Mouse (Mus musculus) neural tube, embryonic 14.5 days (tissue): ENCODE results near the gene Mmp25. TPM values are rescaled to one million over a fixed set of nuclear protein-coding genes. Genes with fewer than 3 reads are reported as not detected.
A peak's percentile ranks its signal among the peaks of the same experiment; 100 is the strongest.

Experiments used
- ATAC-seq: fragments of 200-750 bp; cut with Nextera tagmentation; 2 replicates; pipeline ENCODE4 v1.8.0; 2017; ENCODE audit warnings: low read depth, mild to moderate bottlenecking, moderate TSS enrichment, moderate library complexity
- H3K27ac ChIP-seq: fragments of 300-500 bp; sonication (generic); 2 replicates; pipeline ENCODE4 v1.5.1; 2014; ENCODE audit warnings: low read depth, mild to moderate bottlenecking, control low read depth, low read length, moderate library complexity, mixed read lengths
- H3K27me3 ChIP-seq: fragments of 300-500 bp; sonication (generic); 2 replicates; pipeline ENCODE4 v1.6.1; 2014; ENCODE audit warnings: low read length; ENCODE audit not compliant: control insufficient read depth, insufficient read depth
- H3K36me3 ChIP-seq: fragments of 300-500 bp; sonication (generic); 2 replicates; pipeline ENCODE4 v1.6.1; 2014; ENCODE audit warnings: low read length, mixed read lengths; ENCODE audit not compliant: control insufficient read depth, insufficient read depth
- H3K4me1 ChIP-seq: fragments of 300-500 bp; sonication (generic); 2 replicates; pipeline ENCODE4 v1.6.1; 2014; ENCODE audit warnings: low read length; ENCODE audit not compliant: control insufficient read depth, insufficient read depth
- H3K4me2 ChIP-seq: fragments of 300-500 bp; sonication (generic); 2 replicates; pipeline ENCODE4 v1.6.1; 2014; ENCODE audit warnings: mild to moderate bottlenecking, low read depth, low read length, control low read depth
- H3K4me3 ChIP-seq: fragments of 300-500 bp; sonication (generic); 2 replicates; pipeline ENCODE4 v1.5.1; 2014; ENCODE audit warnings: low read depth, low read length, control low read depth, mixed read lengths
- H3K9ac ChIP-seq: fragments of 300-500 bp; sonication (generic); replicated peaks from 2 replicates; pipeline ENCODE4 v1.6.1; 2014; ENCODE audit warnings: low read depth, mild to moderate bottlenecking, control low read depth, low read length, mixed read lengths
- H3K9me3 ChIP-seq: fragments of 300-500 bp; sonication (generic); 2 replicates; pipeline ENCODE4 v1.6.1; 2016; ENCODE audit warnings: low read length; ENCODE audit not compliant: control insufficient read depth
- WGBS: fragments of 180-500 bp; shearing (Covaris S2); extraction: QIAGEN DNeasy Blood & Tissue Kit; methylation state at CpG from one replicate; pipeline ENCODE4 v1.1.7; 2014; 5-methylcytosine and 5-hydroxymethylcytosine counted together
- polyA plus RNA-seq: library from polyadenylated mRNA; unstranded; fragments of >200 nt; fragmentation: Nextera tagmentation; extraction: Ambion mirVana; gene quantifications from 2 replicates; pipeline ENCODE4 v1.2.1, GENCODE M21; 2014

Mmp25 gene
- polyA plus RNA-seq, 1 experiment from 2014 or later, result 0.80 TPM

DNA sequence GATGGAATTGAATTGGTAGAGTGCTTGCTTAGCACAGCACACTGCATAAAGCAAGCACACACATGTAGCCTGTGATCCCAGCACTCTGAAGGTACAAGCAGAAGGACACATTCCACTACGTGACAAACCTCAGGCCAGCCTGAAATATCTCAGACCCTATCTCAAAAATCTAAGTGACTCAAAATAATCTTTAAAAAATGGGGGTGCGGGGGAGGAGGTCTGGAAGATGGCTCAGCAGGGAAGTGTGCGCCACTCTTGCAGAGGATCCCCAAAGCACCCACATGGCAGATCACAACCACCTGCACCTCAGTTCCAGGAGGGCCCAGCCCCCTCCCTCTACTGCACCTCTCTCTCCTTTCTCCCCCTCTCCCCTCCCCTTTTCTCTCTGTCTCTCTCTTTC, 26.4 kb upstream of the Mmp25 start:
- 95% methylated on average over 3 of the region's 3 CpGs for WGBS
- Histone ChIP-seq H3K9me3 (no peaks in the 10 kb centered on the region), H3K9ac (no peak overlapping the region), H3K4me2 (no peak overlapping the region), H3K4me1 (peaks cover 6% of the 10 kb centered on the region; the same call in 1 of the 2 replicates), H3K4me3 (no peak overlapping the region), H3K36me3 (peaks cover 5% of the 10 kb centered on the region; the same call in 1 of the 2 replicates), H3K27ac (no peak overlapping the region), H3K27me3 (peaks cover 4% of the 10 kb centered on the region; the same call in 1 of the 2 replicates)
- no peak for ATAC-seq

DNA sequence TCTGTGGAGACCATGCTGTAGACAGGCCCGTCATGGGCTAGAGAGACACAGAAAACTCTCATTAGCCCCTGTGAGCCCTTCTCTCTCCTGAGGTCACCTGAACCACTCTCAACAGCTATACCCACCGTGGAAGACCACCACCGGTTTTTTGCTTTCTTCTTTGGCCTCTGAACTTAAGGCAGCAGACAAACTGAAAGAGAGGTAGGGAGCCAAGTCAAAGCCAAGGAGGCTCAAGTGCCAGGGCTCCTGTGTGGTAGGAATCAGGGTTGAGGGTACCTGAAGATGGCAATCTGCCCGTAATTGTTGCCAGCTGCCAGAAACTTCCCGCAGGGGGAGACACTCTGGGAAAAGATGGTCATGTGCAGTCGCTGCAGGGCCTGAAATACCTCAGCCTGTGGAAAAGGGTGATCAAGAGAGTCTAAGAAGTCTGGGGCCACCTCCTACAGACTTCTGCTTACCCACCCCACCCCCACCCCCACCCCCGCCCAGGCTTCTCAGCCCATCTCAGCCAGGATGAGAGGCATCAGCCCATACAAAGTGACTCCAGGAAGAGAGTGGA, 25.5 kb upstream of the Mmp25 start:
- H3K9ac ChIP-seq, result no peak overlapping the region
- no peak for ATAC-seq
- no peak overlapping the region for H3K27ac ChIP-seq
- H3K4me3 ChIP-seq, result no peak overlapping the region
- H3K27me3 ChIP-seq, result no peaks in the 10 kb centered on the region
- H3K9me3 ChIP-seq, result no peaks in the 10 kb centered on the region
- H3K4me2 ChIP-seq, result no peak overlapping the region
- H3K36me3 ChIP-seq, result peaks cover 5% of the 10 kb centered on the region; the same call in 1 of the 2 replicates
- H3K4me1 ChIP-seq, result no peaks in the 10 kb centered on the region; the same call in 1 of the 2 replicates
- 93% methylated on average over 7 of the region's 7 CpGs for WGBS

DNA sequence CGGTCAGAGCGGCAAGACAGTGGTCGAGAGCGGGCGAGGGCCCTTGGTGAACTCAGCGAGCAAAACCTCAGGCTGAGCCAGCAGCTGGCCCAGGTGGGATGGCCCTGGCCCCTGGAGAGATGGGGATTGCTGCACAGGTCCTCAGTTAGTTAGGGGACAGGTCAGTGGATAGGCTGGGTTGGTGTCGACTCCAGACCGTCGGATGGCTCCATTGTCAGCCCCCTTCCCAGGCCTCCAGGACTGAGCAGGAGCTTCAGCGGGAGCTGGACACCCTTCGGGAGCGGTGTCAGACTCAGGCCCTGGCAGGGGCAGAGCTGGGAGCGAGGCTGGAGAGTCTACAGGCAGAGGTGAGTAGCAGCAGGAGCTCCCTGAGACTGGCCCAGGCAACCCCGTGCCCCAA, 20.4 kb upstream of the Mmp25 start:
- no peaks in the 10 kb centered on the region for H3K4me1 ChIP-seq
- H3K4me2 ChIP-seq, result no peak overlapping the region
- peaks cover 5% of the 10 kb centered on the region; the same call in 1 of the 2 replicates for H3K36me3 ChIP-seq
- no peak overlapping the region for H3K27ac ChIP-seq
- 87% methylated on average over 14 of the region's 14 CpGs for WGBS
- no peak overlapping the region for H3K9ac ChIP-seq
- peaks cover 8% of the 10 kb centered on the region for H3K27me3 ChIP-seq
- H3K4me3 ChIP-seq, result no peak overlapping the region
- no peak for ATAC-seq
- H3K9me3 ChIP-seq, result no peaks in the 10 kb centered on the region

DNA sequence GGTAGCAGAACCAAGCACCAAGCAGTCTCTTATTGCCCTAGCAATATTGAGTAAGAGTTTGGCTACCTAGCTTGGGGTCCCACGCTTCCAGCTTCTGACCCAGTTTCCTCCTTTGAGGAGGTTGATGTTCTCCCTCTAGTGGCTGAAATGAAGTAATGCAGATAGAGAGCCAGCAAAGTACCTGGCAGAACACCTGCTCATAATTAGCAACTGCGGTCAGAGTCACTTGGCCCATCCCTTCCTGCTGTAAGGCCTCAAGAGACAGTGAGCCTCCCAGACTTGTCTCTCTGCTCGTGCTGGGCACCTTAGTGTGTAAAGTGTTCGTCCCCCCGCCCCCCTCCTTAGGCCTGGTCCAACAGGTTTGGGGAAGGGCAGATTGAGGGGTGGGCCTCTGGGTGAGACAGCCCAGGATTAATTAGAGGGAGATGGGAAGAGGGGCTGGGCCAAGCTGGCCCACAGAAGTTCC, 19.5 kb upstream of the Mmp25 start:
- ATAC-seq, result peak; percentile 25; the same call in 1 of the 2 replicates
- H3K4me1 ChIP-seq, result no peaks in the 10 kb centered on the region
- no peak overlapping the region for H3K4me3 ChIP-seq
- no peak overlapping the region for H3K27ac ChIP-seq
- WGBS, result 14% methylated on average over 5 of the region's 5 CpGs
- no peak overlapping the region for H3K9ac ChIP-seq
- no peak overlapping the region for H3K4me2 ChIP-seq
- H3K36me3 ChIP-seq, result peaks cover 5% of the 10 kb centered on the region; the same call in 1 of the 2 replicates
- H3K9me3 ChIP-seq, result no peaks in the 10 kb centered on the region
- H3K27me3 ChIP-seq, result peaks cover 14% of the 10 kb centered on the region

DNA sequence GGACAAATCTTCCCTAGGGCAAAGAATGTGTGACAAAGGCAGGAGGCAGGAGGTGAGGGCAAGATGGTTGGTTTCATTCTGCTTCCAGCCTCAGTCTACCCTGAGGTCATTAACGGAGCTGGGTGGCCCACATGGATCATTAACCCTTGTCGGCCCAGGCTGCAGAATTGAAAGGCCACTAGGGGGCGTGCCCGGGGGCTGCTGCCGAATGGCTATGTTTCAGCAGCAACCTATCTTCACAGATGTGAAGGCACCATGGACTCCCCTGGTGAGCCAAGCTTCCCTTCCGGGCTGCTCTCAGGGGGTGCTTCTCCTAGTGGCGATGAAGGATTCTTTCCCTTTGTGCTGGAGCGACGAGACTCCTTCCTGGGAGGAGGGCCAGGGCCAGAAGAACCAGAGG, 16.4 kb upstream of the Mmp25 start:
- Histone ChIP-seq H3K9ac (no peak overlapping the region), H3K27me3 (peaks cover 14% of the 10 kb centered on the region), H3K27ac (no peak overlapping the region), H3K9me3 (no peaks in the 10 kb centered on the region), H3K36me3 (no peaks in the 10 kb centered on the region), H3K4me1 (no peaks in the 10 kb centered on the region), H3K4me2 (no peak overlapping the region), H3K4me3 (no peak overlapping the region)
- 1% methylated on average over 9 of the region's 9 CpGs for WGBS
- no peak for ATAC-seq

DNA sequence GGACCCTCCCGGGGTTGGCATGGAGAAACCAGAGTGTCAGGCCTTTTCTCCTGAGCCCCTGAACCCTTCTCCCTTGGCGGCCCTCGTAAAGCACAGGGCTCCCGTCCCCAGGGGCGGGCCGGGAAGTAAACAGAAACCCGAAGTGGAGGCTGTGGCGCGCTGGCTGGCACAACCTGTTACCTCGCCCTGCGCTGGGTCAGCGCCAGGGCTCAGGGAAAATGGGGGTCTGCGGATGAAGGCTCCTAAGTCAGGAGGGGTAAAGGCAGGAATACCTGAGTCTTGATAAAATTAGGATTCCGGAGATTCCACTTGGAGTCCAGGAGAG, 15.8 kb upstream of the Mmp25 start:
- Histone ChIP-seq H3K27me3 (peaks cover 14% of the 10 kb centered on the region), H3K36me3 (no peaks in the 10 kb centered on the region), H3K4me1 (no peaks in the 10 kb centered on the region), H3K4me3 (no peak overlapping the region), H3K4me2 (no peak overlapping the region), H3K9ac (no peak overlapping the region), H3K9me3 (no peaks in the 10 kb centered on the region), H3K27ac (no peak overlapping the region)
- 2% methylated on average over 14 of the region's 14 CpGs for WGBS
- ATAC-seq, result no peak

DNA sequence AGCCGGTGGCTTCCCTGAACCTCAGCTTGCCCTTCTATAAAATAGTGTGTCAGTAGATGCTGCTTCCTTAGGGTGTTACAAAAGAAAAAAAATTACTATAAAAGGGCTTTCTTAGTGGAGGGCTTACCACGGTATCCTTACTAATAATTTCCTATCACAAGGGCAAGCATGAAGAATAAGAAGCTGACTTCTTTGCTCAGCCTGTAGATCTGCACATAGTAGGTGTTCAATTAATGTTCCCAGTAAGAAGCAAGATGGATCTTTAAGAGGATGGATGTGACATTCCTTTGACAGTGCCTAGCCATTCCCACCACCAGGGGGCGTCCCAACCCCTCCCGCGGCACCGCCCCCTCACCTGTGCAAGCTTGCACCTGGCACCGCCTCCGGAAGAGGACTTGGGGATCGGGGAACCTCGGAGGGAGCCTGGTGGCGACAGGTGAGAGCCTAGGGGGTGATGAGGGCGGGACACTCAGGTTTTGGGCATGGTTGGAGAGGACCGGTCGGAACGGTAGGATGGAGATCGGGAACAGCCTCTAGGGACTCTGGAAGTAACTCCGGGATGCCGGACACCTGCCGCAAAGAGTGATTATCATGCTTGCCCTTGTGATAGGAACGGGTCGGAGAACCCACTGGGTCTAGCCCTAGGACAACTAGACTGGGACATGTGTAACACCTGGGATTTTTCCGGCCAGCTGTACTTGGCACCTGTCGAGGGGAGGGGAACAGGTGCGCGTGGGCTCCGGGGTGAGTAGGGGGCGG, 15.2 kb upstream of the Mmp25 start, which contains the start of gene Bicdl2:
Gene Bicdl2 (plus strand): TSS at position 390 of the 759 bp plus-strand sequence.
- ATAC-seq, result no peak
- Histone ChIP-seq H3K9me3 (no peaks in the 10 kb centered on the region), H3K4me2 (no peak within 1 kb of the TSS), H3K27ac (no peak within 1 kb of the TSS), H3K27me3 (peaks cover 14% of the 10 kb centered on the region), H3K9ac (no peak within 1 kb of the TSS), H3K4me1 (no peaks in the 10 kb centered on the region), H3K4me3 (no peak within 1 kb of the TSS), H3K36me3 (no peaks in the 10 kb centered on the region)
- WGBS, result 6% methylated on average over 27 of the region's 27 CpGs

DNA sequence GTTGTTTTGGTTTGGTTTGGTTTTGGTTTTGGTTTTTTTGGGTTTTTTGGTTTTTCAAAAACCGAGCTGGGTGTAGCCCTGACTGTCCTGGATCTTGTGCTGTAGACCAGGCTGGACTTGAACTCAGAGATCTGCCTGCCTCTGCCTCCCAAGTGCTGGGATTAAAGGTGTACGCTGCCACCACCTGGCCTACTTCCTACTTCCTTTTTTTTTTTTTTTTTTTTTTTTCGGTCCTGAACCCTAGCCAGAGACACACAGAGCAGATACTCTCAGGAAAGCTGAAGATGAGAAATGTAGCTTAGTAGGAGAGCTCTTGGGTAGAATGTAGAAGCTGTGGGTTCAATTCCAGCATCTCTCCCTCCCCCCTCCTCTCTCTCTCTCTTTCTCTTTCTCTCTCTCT, 13.4 kb upstream of the Mmp25 start:
- no peak overlapping the region for H3K9ac ChIP-seq
- H3K27me3 ChIP-seq, result peaks cover 14% of the 10 kb centered on the region
- no peak overlapping the region for H3K4me3 ChIP-seq
- ATAC-seq, result no peak
- H3K36me3 ChIP-seq, result no peaks in the 10 kb centered on the region
- no peak overlapping the region for H3K27ac ChIP-seq
- no peaks in the 10 kb centered on the region for H3K9me3 ChIP-seq
- 78% methylated on average over 3 of the region's 3 CpGs for WGBS
- no peaks in the 10 kb centered on the region for H3K4me1 ChIP-seq
- H3K4me2 ChIP-seq, result no peak overlapping the region

DNA sequence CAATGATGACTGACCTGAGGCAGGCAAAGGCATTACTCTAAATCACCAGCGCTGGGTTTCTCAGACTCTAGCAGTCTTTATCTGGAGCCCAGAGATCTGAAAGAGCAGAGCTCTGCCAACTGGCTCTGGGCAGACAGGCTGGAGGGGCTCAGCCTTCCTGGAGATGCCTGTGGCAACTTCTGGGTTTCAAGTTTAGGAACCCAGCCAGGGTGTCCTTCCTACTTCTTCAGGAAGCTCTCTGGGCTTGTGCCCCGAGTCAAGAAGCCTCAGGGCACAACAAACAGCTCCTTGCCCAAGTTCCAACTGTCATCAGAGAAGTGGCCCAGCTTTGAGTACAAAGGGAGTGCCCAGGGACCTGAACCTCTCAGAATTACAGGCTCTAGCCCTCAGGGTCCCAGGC, 9.3 kb upstream of the Mmp25 start:
- H3K4me2 ChIP-seq, result no peak overlapping the region
- 57% methylated on average over 2 of the region's 2 CpGs for WGBS
- H3K27me3 ChIP-seq, result no peaks in the 10 kb centered on the region
- H3K36me3 ChIP-seq, result no peaks in the 10 kb centered on the region
- no peak overlapping the region for H3K27ac ChIP-seq
- H3K4me3 ChIP-seq, result no peak overlapping the region
- ATAC-seq, result no peak
- H3K9ac ChIP-seq, result no peak overlapping the region
- H3K4me1 ChIP-seq, result no peaks in the 10 kb centered on the region
- H3K9me3 ChIP-seq, result no peaks in the 10 kb centered on the region
